Mouse (Mus musculus) adrenal gland, adult (tissue): ENCODE results near the gene Paip2b.

ENCODE experiments used
- DNase-seq, 2 experiments: peaks; one replicate each; pipeline ENCODE4 v3.0.0; 2022 to 2023; ENCODE audit warnings: low spot score in 1 of 2; ENCODE audit not compliant: inconsistent age in 2 of 2

Gene Paip2b

GRCm38 (mm10) chr6:83831606-83832123, at the start of gene Paip2b:
Gene Paip2b (minus strand): TSS chr6:83831741.
- DNase-seq = peak; percentile 98 to 99

DNA sequence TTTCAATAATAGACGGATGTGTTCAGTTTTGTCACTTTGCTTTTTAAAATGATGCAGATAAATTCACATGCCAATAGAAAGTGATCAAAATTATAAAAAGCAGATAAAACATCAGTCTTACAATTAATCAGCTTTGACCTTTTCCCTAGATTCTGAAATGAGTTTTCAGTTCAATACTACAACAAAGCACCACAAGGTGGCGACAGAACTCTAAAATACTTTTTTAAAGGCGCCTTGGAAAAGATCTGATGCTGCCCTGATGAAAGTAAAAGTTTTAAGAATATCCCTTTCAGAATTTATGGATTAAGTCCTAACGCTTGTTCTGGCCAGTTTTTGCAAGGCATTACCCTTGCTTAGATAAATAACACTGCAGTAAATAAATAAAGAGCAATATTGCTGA, 48.3 kb upstream of the Paip2b start:
- DNase-seq = peak; percentile 24 to 91

DNA sequence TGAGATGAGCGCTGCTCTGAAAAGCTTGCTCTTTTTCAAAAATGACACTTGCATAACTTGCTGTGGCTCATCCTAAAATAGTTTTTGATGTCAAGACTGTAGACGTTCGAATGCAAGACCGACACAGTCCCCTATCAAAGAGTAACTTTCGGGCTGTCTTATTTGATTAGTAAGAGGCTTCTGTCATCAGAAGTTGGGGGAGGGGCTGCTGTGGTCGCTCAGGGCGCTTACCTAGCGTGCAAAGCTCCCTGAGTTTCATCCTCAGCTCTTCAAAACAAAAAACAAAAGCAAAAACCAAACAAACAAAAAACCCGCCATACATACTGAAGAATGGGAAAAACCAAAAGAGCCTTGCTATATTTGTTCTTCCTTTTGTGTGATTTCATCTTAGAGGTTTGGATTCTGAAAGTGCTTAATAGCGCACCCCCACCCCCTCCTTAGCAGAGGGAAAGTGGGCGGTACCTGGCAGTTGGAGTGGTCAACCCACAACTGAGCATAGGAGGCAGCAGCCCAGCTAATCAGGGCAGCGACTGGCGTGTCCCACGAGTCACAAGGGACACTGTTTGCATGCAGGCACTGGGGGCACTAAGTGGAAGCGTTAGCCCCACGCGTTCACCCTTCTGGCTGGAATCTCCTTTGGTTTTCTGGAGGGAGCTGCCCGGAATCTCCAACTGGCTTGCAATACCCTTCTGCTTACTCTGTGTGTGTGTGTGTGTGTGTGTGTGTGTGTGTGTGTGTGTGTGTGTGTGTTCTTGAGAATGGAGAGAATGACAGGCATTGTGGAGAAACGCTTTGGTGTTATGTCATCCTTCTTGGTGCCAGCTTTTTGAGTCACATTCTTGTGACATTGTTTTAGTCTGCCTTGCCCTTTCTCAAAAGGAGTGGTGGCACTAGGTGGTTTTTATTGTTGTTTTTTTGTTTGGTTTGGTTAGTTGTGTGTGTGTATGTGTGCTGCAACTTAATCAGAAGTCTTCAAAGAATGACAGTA, 36.4 kb upstream of the Paip2b start:
- DNase-seq = peak; percentile 84 to 93

- DNase-seq = peak; percentile 96 to 99
Measured at GRCm38 (mm10) chr6:83866954-83867597, 35.5 kb upstream of the Paip2b start, which contains the start of gene Zfp638. Gene Zfp638 (plus strand): TSS chr6:83867109.

- DNase-seq = no peak
Measured at GRCm38 (mm10) chr6:83866423-83866822, 34.9 kb upstream of the Paip2b start.

DNA sequence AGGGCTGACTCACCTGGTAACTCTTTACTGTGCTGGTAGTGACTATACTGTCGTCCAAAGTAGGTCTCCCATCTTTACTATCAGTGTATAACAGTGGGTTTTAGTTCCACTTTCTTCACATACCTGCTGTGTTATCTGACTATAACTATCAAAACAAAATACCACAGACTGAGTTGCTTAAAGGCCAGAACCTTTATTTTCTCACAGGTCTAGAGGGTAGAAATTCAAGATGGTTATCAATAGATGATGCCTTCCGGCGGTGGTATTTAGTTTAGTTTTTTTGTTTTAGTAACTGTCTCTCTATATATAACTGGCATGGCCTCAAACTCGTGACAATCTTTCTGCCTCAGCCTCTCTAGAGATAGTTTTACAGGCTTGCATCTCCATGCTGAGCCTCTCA, 32.0 kb upstream of the Paip2b start:
- no peak for DNase-seq

DNA sequence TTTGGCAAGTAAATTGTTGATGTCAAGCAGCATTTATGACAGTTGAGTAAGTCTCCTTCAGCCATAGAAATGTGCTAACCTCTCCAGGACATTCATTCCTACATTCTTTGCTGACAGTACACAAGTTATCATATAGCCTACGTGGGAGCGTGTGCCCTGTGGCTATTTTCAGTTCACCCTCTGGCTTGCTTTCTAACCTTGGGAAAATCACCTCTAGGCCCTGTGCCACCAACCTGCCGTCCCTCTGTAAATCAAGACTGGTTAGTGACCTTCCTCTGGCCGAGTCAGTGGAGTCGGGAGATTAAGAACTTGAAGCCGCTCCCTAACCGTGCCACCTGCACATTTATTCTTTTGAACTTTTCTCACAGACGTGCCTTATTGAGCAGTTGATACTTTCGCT, 28.5 kb upstream of the Paip2b start:
- DNase-seq = peak; percentile 78 to 93

- no peak for DNase-seq
Measured at GRCm38 (mm10) chr6:83857476-83857875, 25.9 kb upstream of the Paip2b start.

DNA sequence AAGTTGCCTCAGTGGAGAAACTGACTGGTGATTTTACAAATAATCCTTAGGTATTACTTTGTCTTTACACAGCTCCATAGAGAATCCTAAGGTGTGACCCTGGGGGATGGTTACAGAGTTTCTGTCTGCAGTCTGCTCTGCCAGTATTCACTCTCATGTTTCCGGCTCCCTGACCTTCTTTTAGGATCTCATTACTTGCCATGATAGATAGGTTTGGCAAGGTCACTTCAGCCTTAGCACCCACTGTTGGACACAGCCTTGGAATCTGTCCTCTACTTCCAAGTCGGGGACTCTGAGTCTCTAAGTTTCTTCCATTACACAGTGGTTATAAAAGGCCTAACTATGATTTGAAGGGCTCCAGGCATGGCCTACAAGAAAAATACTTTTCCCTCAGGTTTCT, 17.9 kb upstream of the Paip2b start:
- DNase-seq = peak; percentile 35 to 78

- DNase-seq = no peak
Measured at GRCm38 (mm10) chr6:83846141-83846540, 14.6 kb upstream of the Paip2b start.

- no peak for DNase-seq
Measured at GRCm38 (mm10) chr6:83844913-83845312, 13.4 kb upstream of the Paip2b start.

GRCm38 (mm10) chr6:83840086-83840485, 8.5 kb upstream of the Paip2b start:
- DNase-seq = no peak

DNA sequence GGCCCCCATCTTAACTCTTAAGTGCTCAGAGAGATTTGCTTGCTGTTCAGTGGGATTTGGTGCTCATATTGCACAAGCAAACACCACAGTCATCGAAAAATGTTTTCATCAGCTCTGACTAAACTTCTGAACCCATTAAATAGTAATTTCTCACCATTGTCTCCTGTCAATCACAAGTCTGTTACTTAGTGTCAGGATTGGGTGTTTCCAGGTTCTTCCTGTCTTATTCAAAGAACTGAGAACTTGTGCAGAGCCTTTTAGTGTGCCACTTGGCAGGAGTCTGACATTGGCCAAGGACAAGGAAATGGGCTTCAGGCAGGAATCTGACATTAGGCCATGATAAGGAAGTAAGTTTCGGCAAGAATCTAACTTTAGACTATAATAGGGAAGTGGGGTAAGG, 6.5 kb upstream of the Paip2b start:
- no peak for DNase-seq

GRCm38 (mm10) chr6:83836826-83837225, 5.3 kb upstream of the Paip2b start:
- DNase-seq = no peak

DNA sequence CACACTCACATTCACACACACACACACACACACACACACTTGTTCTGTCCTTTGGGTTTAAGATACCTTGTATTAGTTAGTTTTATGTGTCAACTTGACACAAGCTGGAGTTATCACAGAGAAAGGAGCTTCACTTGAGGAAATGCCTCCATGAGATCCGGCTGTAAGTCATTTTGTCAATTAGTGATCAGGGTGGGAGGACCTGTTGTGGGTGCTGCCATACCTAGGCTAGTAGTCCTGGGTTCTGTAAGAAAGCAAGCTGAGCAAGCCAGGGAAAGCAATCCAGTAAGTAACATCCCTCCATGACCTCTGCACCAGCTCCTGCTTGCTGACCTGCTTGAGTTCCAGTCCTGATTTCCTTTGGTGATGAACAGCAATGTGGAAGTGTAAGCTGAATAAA, 852 bp upstream of the Paip2b start:
- DNase-seq = peak in 1 of 2 experiments; percentile 56

DNA sequence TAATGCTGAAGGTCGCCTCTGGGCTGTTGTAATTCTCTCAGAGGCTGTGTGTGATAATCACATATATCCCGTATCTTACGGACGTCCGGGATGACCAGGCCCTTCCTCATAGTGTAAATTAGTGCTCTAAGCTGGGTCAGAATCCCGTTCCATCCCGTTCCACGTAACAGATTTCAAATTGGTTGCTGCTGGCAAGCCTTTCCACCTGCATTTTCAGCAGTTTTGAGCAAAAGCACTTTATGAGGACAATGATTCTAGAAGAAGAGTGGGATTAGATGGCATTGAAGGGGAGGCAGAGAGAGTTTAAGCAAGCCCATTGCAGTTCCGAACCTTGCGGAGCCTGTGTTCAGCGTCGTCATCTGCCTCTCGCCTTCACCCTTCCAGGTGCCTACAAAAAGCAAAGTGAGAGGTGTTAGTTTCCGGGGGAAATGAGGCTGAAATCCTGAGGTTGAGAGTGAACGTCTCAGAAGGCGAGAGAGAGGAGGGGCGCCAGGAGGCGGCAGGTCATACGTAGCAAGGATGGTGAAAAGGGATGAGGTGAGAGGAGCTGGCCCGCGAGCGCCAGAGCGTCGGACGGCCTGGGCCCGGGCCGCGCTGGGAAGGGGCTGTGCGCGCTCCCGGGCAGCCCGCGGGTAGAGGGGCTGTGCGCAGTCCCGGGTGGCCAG, 468 bp downstream of the Paip2b start:
- no peak for DNase-seq

DNA sequence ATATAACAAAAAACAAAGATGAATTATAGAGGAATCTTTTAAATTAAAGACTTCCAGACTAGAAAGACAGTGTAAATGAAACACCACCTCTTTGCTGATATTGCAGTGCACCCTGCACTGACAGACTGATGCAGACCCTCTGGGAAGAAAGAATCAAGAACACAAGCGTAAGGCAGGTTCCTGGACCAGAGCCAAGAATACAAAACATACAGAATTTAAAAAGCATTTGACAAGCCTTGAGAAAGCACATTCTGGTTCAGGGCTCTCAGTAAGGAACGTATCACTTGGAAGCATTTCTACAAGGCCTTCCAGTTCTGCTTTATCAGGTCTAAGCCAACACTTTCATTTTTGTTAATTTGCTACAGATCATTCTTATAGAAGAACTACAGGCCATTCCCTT, 9.7 kb downstream of the Paip2b start:
- DNase-seq = no peak

- DNase-seq = no peak
Measured at GRCm38 (mm10) chr6:83820727-83821515, 10.6 kb downstream of the Paip2b start.

GRCm38 (mm10) chr6:83818996-83819395, 12.5 kb downstream of the Paip2b start:
- DNase-seq = no peak

DNA sequence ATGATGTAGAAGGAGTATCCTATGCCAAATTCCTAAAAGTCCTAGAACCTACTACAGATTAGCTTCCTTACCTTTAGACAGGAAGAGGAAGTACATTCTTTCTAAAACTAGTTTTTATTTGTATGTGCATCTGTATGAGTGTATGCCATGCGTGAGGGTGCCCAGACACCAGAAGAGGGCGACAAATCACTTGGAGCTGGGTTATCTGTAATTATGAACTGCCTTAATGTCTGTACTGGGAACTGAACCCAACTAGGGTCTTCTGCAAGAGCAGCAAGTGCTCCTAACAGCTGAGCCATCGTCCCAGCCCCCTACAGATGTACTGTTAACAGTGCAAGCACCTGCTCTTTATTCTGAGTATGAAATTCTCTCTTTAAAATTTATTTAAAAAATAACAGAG, 15.7 kb downstream of the Paip2b start:
- DNase-seq = no peak

DNA sequence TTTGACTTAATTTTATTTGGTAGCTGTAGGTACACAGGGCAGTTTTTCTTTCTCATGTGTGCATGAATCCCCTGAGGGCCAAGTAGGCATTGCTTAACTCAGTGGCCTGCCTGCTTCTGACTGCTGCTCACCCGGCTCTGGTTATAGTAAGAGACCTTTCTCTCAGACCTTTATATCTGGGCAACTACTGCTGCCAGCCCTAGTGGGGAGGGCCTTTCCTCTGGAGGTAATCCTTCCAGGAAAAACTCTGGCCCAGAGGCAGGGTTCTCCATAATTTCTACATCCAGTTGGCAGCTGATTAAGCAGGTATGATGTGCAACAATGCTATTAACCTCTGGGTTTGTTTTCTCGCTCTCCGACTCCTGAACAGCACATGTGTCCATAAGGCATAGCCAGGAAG, 28.7 kb downstream of the Paip2b start:
- DNase-seq = no peak
